Mouse (Mus musculus) heart, adult 2 months (tissue): ENCODE data around the gene Duox2. TPM values are rescaled to one million over a fixed set of nuclear protein-coding genes. Genes with fewer than 3 reads are reported as not detected.

ENCODE experiments used
- DNase-seq, 2 experiments: peaks; one replicate each; pipeline ENCODE4 v3.0.0; 2021
- H3K27ac ChIP-seq: fragments of 200-600 bp; 2 replicates; pipeline ENCODE4 v1.8.1; 2022
- H3K27me3 ChIP-seq: fragments of 200-500 bp; 2 replicates; pipeline ENCODE4 v1.6.1; 2012; ENCODE audit warnings: mild to moderate bottlenecking, low read length, inconsistent platforms, mixed read lengths; ENCODE audit not compliant: control insufficient read depth, insufficient read depth
- H3K36me3 ChIP-seq: fragments of 200-500 bp; 2 replicates; pipeline ENCODE4 v1.6.1; 2012; ENCODE audit warnings: low read length, inconsistent platforms; ENCODE audit not compliant: control insufficient read depth, insufficient read depth
- H3K4me1 ChIP-seq: fragments of 200-500 bp; 2 replicates; pipeline ENCODE4 v1.6.1; 2011; ENCODE audit warnings: low read length; ENCODE audit not compliant: control insufficient read depth, insufficient read depth
- H3K4me3 ChIP-seq: fragments of 200-600 bp; 2 replicates; pipeline ENCODE4 v1.8.1; 2022
- H3K79me2 ChIP-seq: fragments of 200-500 bp; replicated peaks from 2 replicates; pipeline ENCODE4 v1.6.1; 2012; ENCODE audit warnings: mild to moderate bottlenecking, inconsistent platforms, low read length, moderate library complexity, mixed read lengths; ENCODE audit not compliant: control insufficient read depth, insufficient read depth
- H3K9ac ChIP-seq: fragments of 200-500 bp; 2 replicates; pipeline ENCODE4 v1.6.1; 2012; ENCODE audit warnings: low read depth, mild to moderate bottlenecking, control low read depth, inconsistent platforms, low read length, mixed read lengths
- CTCF ChIP-seq: fragments of 200-600 bp; IDR thresholded peaks from 2 replicates; pipeline ENCODE4 v1.8.1; 2022; ENCODE audit warnings: antibody characterized with exemption, mild to moderate bottlenecking, moderate library complexity
- EP300 ChIP-seq: fragments of 200-500 bp; IDR thresholded peaks from 2 replicates; pipeline ENCODE4 v1.6.1; 2011; ENCODE audit warnings: low read depth, low read length, control low read depth; ENCODE audit not compliant: insufficient read depth
- POLR2A ChIP-seq: fragments of 200-500 bp; IDR thresholded peaks from 2 replicates; pipeline ENCODE4 v1.6.1; 2011; ENCODE audit warnings: mild to moderate bottlenecking, low read depth, low read length, control low read depth; ENCODE audit not compliant: insufficient read depth
- WGBS: fragments of 180-500 bp; shearing (Covaris S2); methylation state at CpG from one replicate; pipeline ENCODE4 v1.1.7; 2018; 5-methylcytosine and 5-hydroxymethylcytosine counted together
- intact Hi-C: fragments of 180-260 bp; cut with DNase I; formaldehyde crosslinking; loops from one replicate; pipeline ENCODE4 v1.15.1; 2025
- polyA plus RNA-seq: library from polyadenylated mRNA; depleted of rRNA; stranded (reverse); fragments of >200 nt; gene quantifications from 2 replicates; pipeline ENCODE4 v1.2.3, GENCODE M21; 2012
- total RNA-seq, 2 experiments: library from RNA; stranded (reverse); gene quantifications; 2 replicates each; pipeline ENCODE4 v1.2.3; 2021

Duox2 gene
- total and polyA plus RNA-seq, 3 experiments = 0.57 to 0.84 (median 0.61) TPM

DNA sequence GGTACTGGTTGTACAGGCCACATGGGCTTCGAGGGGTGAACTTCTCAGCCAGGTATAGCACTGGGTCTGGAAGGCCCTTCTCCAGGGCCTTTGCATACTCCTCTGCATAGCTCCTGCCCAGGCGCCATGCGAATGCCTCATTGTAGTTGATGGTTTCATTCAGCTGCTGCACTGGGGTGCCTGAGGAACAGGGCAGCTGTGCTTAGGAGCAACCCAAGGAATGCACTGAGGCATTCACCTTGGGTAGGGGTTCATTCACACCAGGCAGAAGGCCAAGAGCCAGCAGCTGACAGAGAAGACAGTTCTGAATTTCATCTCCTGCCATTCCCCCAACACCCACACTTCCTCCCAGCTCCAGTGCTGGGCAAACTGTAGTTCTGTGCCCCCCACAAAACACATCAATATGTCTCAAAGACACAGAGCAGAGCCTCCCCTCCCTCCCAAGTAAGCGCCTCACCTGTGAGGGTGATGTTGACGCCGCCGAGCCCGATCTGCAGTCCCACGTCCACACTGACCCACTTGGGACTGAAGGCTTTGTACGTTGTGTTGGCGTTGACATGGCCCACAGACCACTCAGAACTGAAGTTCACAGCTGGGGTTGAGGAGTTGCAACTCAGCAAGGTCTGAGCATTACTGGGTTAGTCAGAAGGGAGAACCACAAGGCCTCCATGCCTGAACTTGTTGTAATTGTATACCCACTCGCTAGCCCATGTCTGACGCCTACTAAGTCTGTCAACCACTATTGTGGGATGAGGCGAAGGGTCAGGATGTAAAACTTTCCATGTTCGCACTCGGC, 7.0 kb upstream of the Duox2 start:
- no peak for DNase-seq
- H3K79me2 ChIP-seq = no peaks in the 10 kb centered on the region
- intact Hi-C loops = no loop called here
- WGBS = 83% methylated on average over 16 of the region's 16 CpGs
- no peak overlapping the region for H3K4me3 ChIP-seq
- H3K4me1 ChIP-seq = peaks cover 1% of the 10 kb centered on the region; the same call in 1 of the 2 replicates
- H3K9ac ChIP-seq = no peak overlapping the region
- no peak for TF ChIP-seq POLR2A
- TF ChIP-seq CTCF = no peak
- TF ChIP-seq EP300 = no peak
- H3K27me3 ChIP-seq = peaks cover 11% of the 10 kb centered on the region
- no peaks in the 10 kb centered on the region for H3K36me3 ChIP-seq
- H3K27ac ChIP-seq = no peak overlapping the region

DNA sequence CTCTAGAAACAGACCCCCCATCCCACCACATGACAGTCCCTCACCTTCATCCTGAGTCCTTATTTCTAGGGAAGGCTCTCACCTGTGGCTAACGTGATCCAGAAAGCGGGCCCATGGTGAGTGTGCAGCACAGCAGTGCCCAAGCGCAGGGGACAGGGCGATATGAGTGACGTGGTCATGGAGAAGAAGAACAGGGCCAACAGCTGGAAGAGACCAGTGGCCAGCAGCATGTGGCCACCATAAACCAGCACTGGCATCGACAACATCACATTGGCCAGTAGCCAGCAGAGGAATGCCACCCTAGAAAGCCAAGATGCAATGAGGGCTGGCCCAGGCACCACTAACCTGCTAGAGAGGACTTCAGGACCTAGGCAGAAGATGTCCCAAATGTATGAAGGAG, 6.3 kb upstream of the Duox2 start:
- Histone ChIP-seq H3K27me3 (peaks cover 17% of the 10 kb centered on the region), H3K36me3 (no peaks in the 10 kb centered on the region), H3K79me2 (no peaks in the 10 kb centered on the region), H3K4me1 (peaks cover 1% of the 10 kb centered on the region; the same call in 1 of the 2 replicates), H3K4me3 (no peak overlapping the region), H3K27ac (no peak overlapping the region), H3K9ac (no peak overlapping the region)
- 84% methylated on average over 6 of the region's 6 CpGs for WGBS
- intact Hi-C loops = no loop called here
- TF ChIP-seq CTCF (no peak), EP300 (no peak), POLR2A (no peak)
- DNase-seq = no peak

DNA sequence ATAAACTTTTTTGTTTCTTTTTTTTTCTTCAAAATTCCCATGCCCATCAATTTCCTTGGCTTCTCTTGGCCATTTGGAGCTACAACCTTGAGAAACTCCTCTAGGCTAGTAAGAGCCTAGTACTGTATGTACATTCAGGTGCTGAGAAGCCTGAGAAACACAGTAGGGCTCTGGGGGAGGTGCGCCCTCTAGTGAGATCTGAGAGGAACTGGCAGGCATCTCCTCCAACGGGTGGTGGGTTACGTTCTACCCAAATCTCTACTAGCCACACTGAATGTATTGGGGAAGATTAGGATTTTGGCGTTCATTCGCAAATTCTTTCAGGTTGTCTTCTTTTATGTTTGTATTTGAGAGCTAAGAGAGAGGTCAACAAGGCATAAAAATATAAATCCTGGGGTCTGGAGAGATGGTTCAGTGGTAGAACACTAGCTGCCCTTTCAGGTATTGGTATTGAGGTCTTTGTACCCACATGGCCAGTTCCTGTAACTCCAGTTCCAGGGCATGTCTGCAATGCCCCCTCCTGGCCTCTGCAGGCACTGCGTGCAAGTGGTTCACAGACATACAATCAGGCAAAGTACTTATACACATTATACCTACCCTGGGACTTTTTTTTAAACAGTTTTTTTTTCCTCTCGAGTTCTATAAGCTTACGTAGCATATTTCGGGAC, 4.5 kb upstream of the Duox2 start:
- DNase-seq = peak; percentile 39 to 51
- Histone ChIP-seq H3K79me2 (no peaks in the 10 kb centered on the region), H3K4me3 (no peak overlapping the region), H3K4me1 (peaks cover 1% of the 10 kb centered on the region; the same call in 1 of the 2 replicates), H3K36me3 (no peaks in the 10 kb centered on the region), H3K9ac (no peak overlapping the region), H3K27ac (no peak overlapping the region), H3K27me3 (peaks cover 23% of the 10 kb centered on the region)
- TF ChIP-seq POLR2A (no peak), CTCF (peak; percentile 84), EP300 (no peak)
- 12% methylated on average over 9 of the region's 9 CpGs for WGBS
- intact Hi-C loops = loop anchor here (2.0 kb wide), 1 partner anchor 108 kb away; no protein-coding TSS in a partner anchor

DNA sequence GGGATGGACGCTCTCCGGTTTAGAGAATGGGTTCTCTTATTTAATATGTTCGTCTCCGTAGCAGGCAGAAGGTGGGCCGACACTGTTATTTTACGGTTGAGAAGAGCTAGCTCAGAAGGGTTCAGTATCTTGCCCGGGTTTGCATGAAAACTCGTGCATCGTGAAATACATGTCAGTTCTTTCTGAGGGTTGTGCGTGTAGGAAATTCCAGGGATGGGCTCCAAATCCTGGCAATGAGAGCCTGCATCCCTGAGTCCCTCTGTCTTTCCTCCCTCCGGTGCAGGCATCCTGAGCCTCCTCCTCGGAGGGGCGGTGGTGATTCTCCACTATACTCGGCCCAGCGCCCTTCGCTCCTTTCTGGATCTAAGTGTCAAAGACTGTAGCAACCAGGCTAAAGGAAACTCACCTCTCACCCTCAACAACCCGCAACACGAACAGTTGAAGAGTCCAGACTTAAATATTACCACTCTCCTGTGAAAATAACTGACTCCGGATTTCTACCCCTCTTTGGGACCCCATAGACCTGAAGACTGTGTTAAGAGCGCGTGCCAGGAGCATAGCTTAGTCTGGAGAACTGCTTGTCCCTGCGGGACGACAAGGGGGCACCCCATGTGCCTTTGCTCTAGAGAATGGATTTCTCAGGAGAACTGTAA, 3.8 kb upstream of the Duox2 start:
- peak overlapping the region; percentile 39; the same call in 1 of the 2 replicates for H3K4me3 ChIP-seq
- TF ChIP-seq POLR2A = no peak
- TF ChIP-seq CTCF = no peak
- TF ChIP-seq EP300 = no peak
- peaks cover 28% of the 10 kb centered on the region for H3K27me3 ChIP-seq
- no peaks in the 10 kb centered on the region for H3K36me3 ChIP-seq
- H3K9ac ChIP-seq = no peak overlapping the region
- 9% methylated on average over 23 of the region's 23 CpGs for WGBS
- H3K27ac ChIP-seq = no peak overlapping the region
- DNase-seq = no peak
- no peaks in the 10 kb centered on the region for H3K79me2 ChIP-seq
- peaks cover 1% of the 10 kb centered on the region; the same call in 1 of the 2 replicates for H3K4me1 ChIP-seq
- intact Hi-C loops = loop anchor here (2.0 kb wide), 1 partner anchor 107 kb away; no protein-coding TSS in a partner anchor

DNA sequence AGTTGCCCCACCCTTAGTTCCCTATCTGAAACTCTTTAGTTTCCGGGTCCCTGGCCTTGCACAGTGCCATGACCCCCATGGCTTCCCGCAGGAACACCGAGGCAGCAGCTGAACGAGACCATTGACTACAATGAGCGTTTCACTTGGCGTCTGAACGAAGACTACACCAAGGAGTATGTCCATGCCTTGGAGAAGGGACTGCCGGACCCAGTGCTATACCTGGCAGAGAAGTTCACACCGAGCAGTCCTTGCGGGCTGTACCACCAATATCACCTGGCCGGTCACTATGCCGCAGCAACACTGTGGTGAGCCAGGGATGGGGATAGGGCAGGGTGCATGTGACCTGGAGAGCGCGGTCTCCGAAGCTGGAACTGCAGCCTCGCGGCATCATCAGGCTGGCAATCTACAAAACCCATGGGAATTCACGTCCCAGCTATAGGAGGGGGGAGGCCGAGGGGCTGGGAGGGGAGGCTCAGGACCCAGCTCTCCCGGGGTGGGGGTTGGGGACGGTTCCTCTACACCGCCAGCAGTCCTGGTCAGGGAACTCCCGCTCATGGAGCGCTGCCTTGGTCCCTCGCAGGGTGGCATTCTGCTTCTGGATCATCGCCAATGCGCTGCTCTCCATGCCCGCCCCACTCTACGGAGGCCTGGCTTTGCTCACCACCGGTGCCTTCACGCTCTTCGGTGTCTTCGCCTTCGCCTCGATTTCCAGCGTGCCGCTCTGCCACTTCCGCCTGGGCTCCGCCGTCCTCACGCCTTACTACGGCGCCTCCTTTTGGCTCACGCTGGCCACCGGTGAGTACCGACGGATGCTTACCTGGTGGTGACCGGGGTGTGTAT, 3.1 kb upstream of the Duox2 start:
- 1% methylated on average over 48 of the region's 48 CpGs for WGBS
- DNase-seq = peak; percentile 30 to 41
- peaks cover 28% of the 10 kb centered on the region for H3K27me3 ChIP-seq

More for the DNA sequence above, 3.1 kb upstream of the Duox2 start:
- Histone ChIP-seq H3K4me1 (peaks cover 1% of the 10 kb centered on the region; the same call in 1 of the 2 replicates), H3K79me2 (no peaks in the 10 kb centered on the region), H3K36me3 (no peaks in the 10 kb centered on the region), H3K9ac (no peak overlapping the region), H3K4me3 (peak overlapping the region; percentile 39), H3K27ac (no peak overlapping the region)
- intact Hi-C loops = no loop called here
- TF ChIP-seq CTCF (no peak), POLR2A (no peak), EP300 (no peak)
